Mouse (Mus musculus): ENCODE data around the gene Casq2. TPM values are rescaled to one million over a fixed set of nuclear protein-coding genes. Genes with fewer than 3 reads are reported as not detected.
A peak's percentile ranks its signal among the peaks of the same experiment; 100 is the strongest.
"Not testable (repeated sequence)": the region's sequence is repeated elsewhere in the genome, so short reads cannot be mapped to it uniquely, and the experiment has no call there.

Casq2 gene
- polyA plus RNA-seq, 1 experiment, result 7.1 TPM

GRCm38 (mm10) chr3:102158759-102159422 lies 72.7 kb downstream of the Casq2 start:
- DNase-seq (ENCODE audit: extremely low spot score in 1 of 2, low spot score in 1 of 2), result no peak

- DNase-seq (ENCODE audit: extremely low spot score in 1 of 2, low spot score in 1 of 2), result peak in 1 of 2 experiments; percentile 28
Observed at GRCm38 (mm10) chr3:102159423-102160325, 73.5 kb downstream of the Casq2 start.

DNA sequence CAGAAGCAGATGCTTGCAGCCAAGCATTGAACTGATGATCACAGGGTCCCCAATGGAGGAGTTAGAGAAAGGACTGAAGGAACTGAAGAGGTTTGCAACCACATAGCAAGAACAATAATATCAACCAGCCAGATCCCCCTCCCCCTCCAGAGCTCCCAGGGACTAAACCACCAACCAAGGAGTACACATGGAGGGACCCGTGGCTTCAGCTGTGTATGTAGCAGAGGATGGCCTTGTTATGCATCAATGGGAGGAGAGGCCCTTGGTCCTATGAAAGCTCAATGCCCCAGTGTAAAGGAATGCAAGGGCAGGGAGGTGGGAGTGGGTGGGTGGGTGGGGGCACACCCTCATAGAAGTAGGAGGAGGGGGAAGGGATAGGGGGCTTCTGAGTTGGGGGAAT lies 77.6 kb downstream of the Casq2 start:
- not testable (repeated sequence) for DNase-seq (ENCODE audit: extremely low spot score in 1 of 2, low spot score in 1 of 2)

GRCm38 (mm10) chr3:102164911-102165310 lies 78.7 kb downstream of the Casq2 start:
- no peak for DNase-seq (ENCODE audit: extremely low spot score in 1 of 2, low spot score in 1 of 2)

- DNase-seq (ENCODE audit: extremely low spot score in 1 of 2, low spot score in 1 of 2), result no peak
Observed at GRCm38 (mm10) chr3:102165536-102166286, 79.5 kb downstream of the Casq2 start.

GRCm38 (mm10) chr3:102166287-102166620 lies 80.0 kb downstream of the Casq2 start:
- DNase-seq (ENCODE audit: extremely low spot score in 1 of 2, low spot score in 1 of 2), result no peak

DNA sequence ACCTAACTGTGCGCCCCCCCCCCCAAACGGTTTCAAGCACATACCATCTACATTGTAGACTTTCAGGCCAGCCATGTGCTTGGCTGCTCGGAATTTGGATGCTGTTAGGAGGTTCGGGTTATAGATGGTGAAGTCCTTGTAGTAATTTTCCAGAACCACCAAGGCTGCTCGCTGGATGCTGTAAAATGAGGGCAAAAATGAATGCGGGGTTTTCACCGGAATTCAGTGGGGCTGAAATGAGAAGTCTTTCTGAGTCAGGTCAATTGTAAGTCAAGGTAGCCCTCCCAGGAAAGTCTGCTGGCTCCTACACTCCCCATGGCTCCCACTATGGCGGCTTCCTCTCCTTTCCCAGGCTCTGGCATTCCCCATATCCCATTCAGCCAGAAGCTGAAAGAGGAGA lies 80.6 kb downstream of the Casq2 start:
- no peak for DNase-seq (ENCODE audit: extremely low spot score in 1 of 2, low spot score in 1 of 2)

GRCm38 (mm10) chr3:102167555-102168210 lies 81.5 kb downstream of the Casq2 start:
- no peak for DNase-seq (ENCODE audit: extremely low spot score in 1 of 2, low spot score in 1 of 2)

DNA sequence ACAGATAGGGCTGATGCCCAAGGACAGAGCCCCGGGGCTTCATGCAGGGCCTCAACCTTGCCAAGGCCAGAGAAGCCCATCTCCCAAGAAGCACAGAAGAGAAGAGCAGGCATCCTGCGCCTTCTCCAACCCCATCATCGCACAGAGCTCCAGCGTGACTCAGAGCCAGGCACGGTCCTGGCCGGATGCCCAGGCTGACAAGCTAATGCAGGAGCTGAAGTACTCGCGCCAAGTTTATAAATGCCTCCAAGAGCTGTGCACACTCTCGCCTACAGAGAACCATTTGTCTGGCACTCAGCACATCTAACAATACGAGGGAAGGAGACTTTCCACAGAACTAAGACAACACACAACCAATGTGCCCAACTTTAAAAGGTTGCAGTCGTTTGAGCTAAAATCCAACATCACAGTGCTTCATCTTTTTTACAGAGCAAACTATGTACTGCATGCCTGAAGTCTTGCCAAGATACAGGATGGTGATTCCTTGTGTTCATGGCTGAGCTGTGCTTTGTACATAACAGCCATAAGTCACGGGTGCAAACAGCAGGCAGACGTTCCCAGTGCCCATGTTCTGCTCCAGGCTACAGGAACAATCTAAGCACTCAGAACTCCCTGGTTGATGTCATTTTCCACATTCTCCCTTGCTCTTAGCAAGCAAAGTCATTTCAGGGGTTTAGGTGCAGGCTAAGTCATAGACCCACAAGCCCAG lies 83.1 kb downstream of the Casq2 start:
- peak; percentile 93 to 98 for DNase-seq (ENCODE audit: extremely low spot score in 1 of 2, low spot score in 1 of 2)

DNA sequence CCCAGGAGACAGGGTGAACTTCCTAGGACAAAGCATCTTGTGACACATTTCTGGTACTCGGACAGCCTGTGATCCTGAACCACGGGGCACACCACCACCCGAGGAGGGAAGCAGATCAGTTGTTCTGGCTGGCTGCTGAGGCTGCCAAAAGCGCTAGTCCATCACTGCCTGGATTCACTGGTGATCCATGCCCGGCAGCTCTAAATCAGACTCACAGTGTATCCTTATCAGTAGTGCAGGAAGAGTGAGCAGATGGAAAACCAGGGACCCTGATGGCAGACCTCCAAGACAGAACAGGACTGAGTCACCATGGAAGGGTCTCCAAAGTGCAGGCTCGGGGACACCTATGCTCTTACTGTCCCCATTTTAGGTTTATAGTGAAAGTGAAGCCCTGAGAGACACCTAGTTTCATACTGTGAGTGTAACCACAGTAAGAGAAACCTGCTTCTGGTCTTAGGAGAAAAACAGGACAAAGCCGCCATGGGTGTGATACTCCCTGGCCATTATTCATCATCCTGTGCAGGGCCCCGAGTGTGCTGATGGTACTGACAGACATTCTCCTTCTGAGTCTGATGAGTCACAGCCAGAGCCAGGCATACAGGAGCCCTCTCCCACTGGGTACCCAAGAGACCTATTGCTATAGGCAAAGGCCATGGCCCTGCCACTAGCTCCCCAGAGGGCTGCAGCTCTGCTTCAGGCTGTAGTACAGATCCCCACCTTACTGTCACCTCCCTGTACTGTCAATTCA lies 88.1 kb downstream of the Casq2 start:
- no peak for DNase-seq (ENCODE audit: extremely low spot score in 1 of 2, low spot score in 1 of 2)

GRCm38 (mm10) chr3:102175701-102176100 lies 89.5 kb downstream of the Casq2 start:
- DNase-seq (ENCODE audit: extremely low spot score in 1 of 2, low spot score in 1 of 2), result no peak

- DNase-seq (ENCODE audit: extremely low spot score in 1 of 2, low spot score in 1 of 2), result no peak
Observed at GRCm38 (mm10) chr3:102176116-102176515, 89.9 kb downstream of the Casq2 start.

- no peak for DNase-seq (ENCODE audit: extremely low spot score in 1 of 2, low spot score in 1 of 2)
Observed at GRCm38 (mm10) chr3:102177837-102178615, 91.8 kb downstream of the Casq2 start.

- no peak for DNase-seq (ENCODE audit: extremely low spot score in 1 of 2, low spot score in 1 of 2)
Observed at GRCm38 (mm10) chr3:102179869-102180268, 93.7 kb downstream of the Casq2 start.

- DNase-seq (ENCODE audit: extremely low spot score in 1 of 2, low spot score in 1 of 2), result no peak
Observed at GRCm38 (mm10) chr3:102180746-102181145, 94.5 kb downstream of the Casq2 start.

- DNase-seq (ENCODE audit: extremely low spot score in 1 of 2, low spot score in 1 of 2), result no peak
Observed at GRCm38 (mm10) chr3:102181191-102181590, 95.0 kb downstream of the Casq2 start.

DNA sequence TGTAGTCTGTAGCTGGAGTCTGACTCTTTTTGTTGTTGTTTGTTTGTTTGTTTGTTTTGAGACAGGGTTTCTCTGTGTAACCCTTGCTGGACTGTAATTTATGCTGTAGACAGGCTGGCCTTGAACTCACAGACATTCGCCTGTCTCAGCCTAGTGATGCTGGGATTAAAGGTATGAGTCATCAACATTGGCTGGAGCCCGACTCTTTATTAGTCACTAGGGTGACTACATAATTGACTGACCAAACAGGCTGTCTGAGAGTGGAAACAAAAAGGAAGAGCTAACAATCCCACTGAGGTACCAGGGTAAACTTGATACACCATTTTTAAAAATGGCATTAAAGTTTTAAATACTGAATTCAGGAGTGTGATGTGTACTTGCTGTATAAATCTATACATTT lies 96.4 kb downstream of the Casq2 start:
- DNase-seq (ENCODE audit: extremely low spot score in 1 of 2, low spot score in 1 of 2), result no peak

- no peak for DNase-seq (ENCODE audit: extremely low spot score in 1 of 2, low spot score in 1 of 2)
Observed at GRCm38 (mm10) chr3:102184721-102185120, 98.5 kb downstream of the Casq2 start.

GRCm38 (mm10) chr3:102187401-102187800 lies 101.2 kb downstream of the Casq2 start:
- no peak for DNase-seq (ENCODE audit: extremely low spot score in 1 of 2, low spot score in 1 of 2)
